Mouse (Mus musculus): Measurements from ENCODE around the gene Armc8.

DNA sequence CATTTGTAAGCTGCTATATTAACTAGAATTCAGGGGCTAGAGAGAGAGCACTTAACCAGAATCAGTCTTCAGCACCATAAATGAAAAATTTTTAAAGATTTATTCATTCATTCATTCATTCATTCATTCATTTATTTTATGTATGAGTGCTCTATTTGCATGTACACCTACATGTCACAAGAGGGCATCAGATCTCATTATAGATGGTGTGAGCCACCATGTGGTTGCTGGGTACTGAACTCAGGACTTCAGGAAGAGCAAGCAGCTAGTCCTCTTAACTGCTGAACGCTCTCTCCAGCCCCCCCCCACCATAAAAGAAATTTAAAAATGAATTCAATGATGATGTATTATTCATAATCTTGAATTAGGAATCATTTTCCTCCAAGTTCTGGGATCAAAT is 22.4 kb downstream of the Armc8 start:
- TF ChIP-seq CTCF (IDR thresholded peaks at IDR 0.05; ENCODE audit: low read depth, low read length) = no peak
- no peak for TF ChIP-seq POLR2A (IDR thresholded peaks at IDR 0.05; ENCODE audit: extremely low read depth, insufficient read depth, low read length)

Measured in liver, adult 2 months (tissue).